ENCODE assay signal across 8 mouse cellular contexts in genomic region chr12:70111367-70112089, GRCm38 (mm10). TPM values are rescaled to one million over a fixed set of nuclear protein-coding genes. Genes with fewer than 3 reads are reported as not detected.
A peak's percentile ranks its signal among the peaks of the same experiment; 100 is the strongest.
DNase-seq lines count a peak whose midpoint lies in the region; ATAC-seq lines count a peak whose summit lies in the region.

No protein-coding gene starts in this region.

- H3K4me2 ChIP-seq in hindbrain, embryonic 11.5 days (replicated peaks; ENCODE audit: low read depth, low read length), result peak overlapping the region; percentile 82

- H3K4me3 ChIP-seq in hindbrain, embryonic 11.5 days (ENCODE audit: low read depth, low read length), result peak overlapping the region; percentile 76
- peak overlapping the region; percentile 59; the same call in 1 of the 2 replicates for H3K4me3 ChIP-seq in macrophage (ENCODE audit: inconsistent target)

- under 1% methylated on average over 96 of the region's 101 CpGs for WGBS in hindbrain, embryonic 11.5 days
- WGBS in macrophage (ENCODE audit: missing documents), result 0% methylated on average over 77 of the region's 101 CpGs

- H3K27me3 ChIP-seq in hindbrain, embryonic 11.5 days (ENCODE audit: control insufficient read depth, insufficient read depth, low read length), result no peaks in the 10 kb centered on the region

- peak; percentile 89 for ATAC-seq in hindbrain, embryonic 11.5 days (ENCODE audit: low FRiP score)

- H3K4me1 ChIP-seq in hindbrain, embryonic 11.5 days (replicated peaks; ENCODE audit: control insufficient read depth, insufficient read depth, low read length), result no peaks in the 10 kb centered on the region; the same call in 1 of the 2 replicates

- peak; percentile 71 for DNase-seq in R1 (ENCODE audit: low read depth, low spot score)
- peak; percentile 80 to 82 for DNase-seq in cerebellum, postnatal 10 days
- peak; percentile 57 to 72 for DNase-seq in frontal cortex, postnatal 10 days (ENCODE audit: low spot score in 2 of 2)
- peak; percentile 85 for DNase-seq in hindbrain, embryonic 11.5 days (ENCODE audit: low spot score)
- DNase-seq in layer of hippocampus, postnatal 36 days, result peak; percentile 64 to 69
- DNase-seq in right cerebral cortex, adult 18-20 months, result peak; percentile 83
- peak; percentile 81 for DNase-seq in urinary bladder, adult 2 months (ENCODE audit: low spot score)

- peak overlapping the region; percentile 87 for H3K9ac ChIP-seq in hindbrain, embryonic 11.5 days (ENCODE audit: low read depth, low read length)

- H3K9me3 ChIP-seq in hindbrain, embryonic 11.5 days (ENCODE audit: control insufficient read depth, low read length), result no peaks in the 10 kb centered on the region

- H3K79me2 ChIP-seq in macrophage (ENCODE audit: inconsistent target), result peaks cover 46% of the 10 kb centered on the region

- no peaks in the 10 kb centered on the region for H3K36me3 ChIP-seq in hindbrain, embryonic 11.5 days (ENCODE audit: control insufficient read depth, insufficient read depth, low read length)
- no peaks in the 10 kb centered on the region for H3K36me3 ChIP-seq in macrophage (ENCODE audit: inconsistent target)

- peak overlapping the region; percentile 92 for H3K27ac ChIP-seq in hindbrain, embryonic 11.5 days (ENCODE audit: low read depth, low read length)
- no peak overlapping the region for H3K27ac ChIP-seq in macrophage

RNA-seq across cellular contexts. Expression of gene Nin, which starts 2.0 kb away (rescaled TPM):
- 14.9 and 15.4 TPM in 2 replicates for polyA plus RNA-seq in hindbrain, embryonic 11.5 days (2014; fragmentation: Nextera tagmentation; extraction: Ambion mirVana)
- 10 to 100 TPM; 69.8 to 72.7 TPM for total RNA-seq in layer of hippocampus, postnatal 36 days (2021)
- total RNA-seq in macrophage (2018; cell fraction: chromatin; rRNA removed), result 100 to 1,000 TPM in 10 of 26 experiments, 10 to 100 TPM in 16; 31.8 to 133 (median 88.5) TPM
- 10 to 100 TPM; 17.6 to 37.1 (median 28.2) TPM for total RNA-seq in macrophage (2018; cell fraction: cytosol; rRNA removed)
- 10 to 100 TPM; 34.0 to 83.1 (median 56.1) TPM for total RNA-seq in macrophage (2018; cell fraction: nucleus; rRNA removed)
- polyA plus RNA-seq in macrophage (2018), result 14.2 to 22.1 TPM (median 14.3 TPM) in 3 replicates
- 9.5 and 12.5 TPM in 2 replicates for polyA plus RNA-seq in urinary bladder, adult 2 months (2012; rRNA removed)

RNA-seq across cellular contexts. Expression of gene Abhd12b, which starts 42.4 kb away (rescaled TPM):
- polyA plus RNA-seq in hindbrain, embryonic 11.5 days (2014; fragmentation: Nextera tagmentation; extraction: Ambion mirVana), result not detected in 2 replicates
- under 1 TPM in 1 of 2 experiments, not detected in 1; 0.20 TPM for total RNA-seq in layer of hippocampus, postnatal 36 days (2021)
- total RNA-seq in macrophage (2018; cell fraction: chromatin; rRNA removed), result not detected
- not detected for total RNA-seq in macrophage (2018; cell fraction: cytosol; rRNA removed)
- under 1 TPM in 1 of 26 experiments, not detected in 25; 0.50 TPM for total RNA-seq in macrophage (2018; cell fraction: nucleus; rRNA removed)
- not detected in 3 replicates for polyA plus RNA-seq in macrophage (2018)
- 0.01 and 0.03 TPM in 2 replicates for polyA plus RNA-seq in urinary bladder, adult 2 months (2012; rRNA removed)
